Mouse (Mus musculus) gastrocnemius, adult 8-10 months (tissue): ENCODE data around the gene Sub1. TPM values are rescaled to one million over a fixed set of nuclear protein-coding genes. Genes with fewer than 3 reads are reported as not detected.

Experiments
- DNase-seq, 2 experiments: peaks; one replicate each; pipeline ENCODE4 v3.0.0; 2022; ENCODE audit warnings: low spot score in 2 of 2
- total RNA-seq, 4 experiments: library from RNA; stranded (reverse); gene quantifications; 2 replicates each; pipeline ENCODE4 v1.2.4; 2022

The Sub1 gene
- total RNA-seq, 4 experiments from 2014 or later, result 61.6 to 136 (median 107) TPM

GRCm38 (mm10) chr15:11968851-11969250, 27.9 kb downstream of the Sub1 start:
- no peak for DNase-seq

GRCm38 (mm10) chr15:11966367-11966766, 30.4 kb downstream of the Sub1 start:
- DNase-seq, result no peak

- no peak for DNase-seq
Measured at GRCm38 (mm10) chr15:11965201-11965845, 31.5 kb downstream of the Sub1 start.

- no peak for DNase-seq
Measured at GRCm38 (mm10) chr15:11963791-11964525, 32.8 kb downstream of the Sub1 start.

- DNase-seq, result no peak
Measured at GRCm38 (mm10) chr15:11959716-11960115, 37.1 kb downstream of the Sub1 start.

GRCm38 (mm10) chr15:11956129-11956528, 40.7 kb downstream of the Sub1 start:
- no peak for DNase-seq

- DNase-seq, result no peak
Measured at GRCm38 (mm10) chr15:11954190-11954589, 42.6 kb downstream of the Sub1 start.

- no peak for DNase-seq
Measured at GRCm38 (mm10) chr15:11952159-11952558, 44.6 kb downstream of the Sub1 start.

GRCm38 (mm10) chr15:11951181-11951580, 45.6 kb downstream of the Sub1 start:
- DNase-seq, result no peak

- DNase-seq, result no peak
Measured at GRCm38 (mm10) chr15:11950144-11950543, 46.6 kb downstream of the Sub1 start.

- DNase-seq, result no peak
Measured at GRCm38 (mm10) chr15:11949490-11949889, 47.3 kb downstream of the Sub1 start.

- DNase-seq, result no peak
Measured at GRCm38 (mm10) chr15:11940855-11941254, 55.9 kb downstream of the Sub1 start.

Other genes starting within 250 kb of the Sub1 start
- gene Npr3, start 89.7 kb downstream of the Sub1 start, total RNA-seq, result 10 to 100 TPM in 1 of 4 experiments, 1 to 10 TPM in 3; 4.1 to 12.0 (median 6.1) TPM
- gene Zfr, start 120.8 kb upstream of the Sub1 start, total RNA-seq, result 10 to 100 TPM; 59.0 to 80.1 (median 65.6) TPM
- 1 to 10 TPM; 2.7 to 4.6 (median 3.7) TPM for gene Mtmr12, start 208.0 kb upstream of the Sub1 start, total RNA-seq